Comparison of ENCODE assay signal across 12 mouse cellular contexts in genomic region chr5:136285106-136285505, GRCm38 (mm10).
"Had no signal": no experiment of that assay in that cellular context is flagged by ENCODE, and none has a peak within 500 bp of the region (broad histone marks: within the 10 kb centered on the region; RNA-seq: fewer than 3 reads in every experiment).

No protein-coding gene starts in this region.

- DNase-seq: kidney, adult 11 months; kidney, adult 8-10 months; kidney, postnatal 10 days; kidney, postnatal 36 days; liver; lung, adult 18-20 months; lung, postnatal 10 days; lung, postnatal 36 days; midbrain, embryonic 14.5 days; spleen, adult 18-20 months; thymus, adult 18-20 months; thymus, postnatal 36 days had no signal
